Mouse (Mus musculus): Measurements from ENCODE around the gene Lypd6b. TPM values are rescaled to one million over a fixed set of nuclear protein-coding genes. Genes with fewer than 3 reads are reported as not detected.

The Lypd6b gene
- total RNA-seq, 4 experiments from 2014 or later: 3.7 to 6.0 (median 4.4) TPM

GRCm38 (mm10) chr2:49938246-49938645, 150.8 kb downstream of the Lypd6b start:
- DNase-seq (ENCODE audit: low spot score in 2 of 2): no peak

- DNase-seq (ENCODE audit: low spot score in 2 of 2): no peak
Measured at GRCm38 (mm10) chr2:49940372-49940771, 152.9 kb downstream of the Lypd6b start.

GRCm38 (mm10) chr2:49942100-49942499, 154.6 kb downstream of the Lypd6b start:
- no peak for DNase-seq (ENCODE audit: low spot score in 2 of 2)

DNA sequence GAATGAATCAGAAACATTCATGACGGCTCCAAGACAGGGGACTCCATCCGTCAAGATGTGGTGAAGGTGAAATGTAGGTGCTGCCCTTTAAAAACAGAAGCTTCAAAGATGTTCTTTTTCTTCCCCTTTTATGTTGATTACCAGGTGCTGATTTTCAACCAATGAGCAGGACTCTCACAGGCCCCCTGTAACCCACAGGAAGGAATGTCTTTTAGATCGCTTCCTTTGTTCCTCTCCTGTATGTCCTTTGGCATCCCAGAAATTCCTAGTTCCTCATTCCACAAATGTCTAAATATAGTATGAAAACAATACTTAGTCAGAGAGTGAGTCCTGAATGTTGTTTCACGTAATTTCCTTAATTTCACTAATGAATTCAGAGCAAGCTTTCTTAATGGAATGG, 164.2 kb downstream of the Lypd6b start:
- DNase-seq (ENCODE audit: low spot score in 2 of 2): no peak

DNA sequence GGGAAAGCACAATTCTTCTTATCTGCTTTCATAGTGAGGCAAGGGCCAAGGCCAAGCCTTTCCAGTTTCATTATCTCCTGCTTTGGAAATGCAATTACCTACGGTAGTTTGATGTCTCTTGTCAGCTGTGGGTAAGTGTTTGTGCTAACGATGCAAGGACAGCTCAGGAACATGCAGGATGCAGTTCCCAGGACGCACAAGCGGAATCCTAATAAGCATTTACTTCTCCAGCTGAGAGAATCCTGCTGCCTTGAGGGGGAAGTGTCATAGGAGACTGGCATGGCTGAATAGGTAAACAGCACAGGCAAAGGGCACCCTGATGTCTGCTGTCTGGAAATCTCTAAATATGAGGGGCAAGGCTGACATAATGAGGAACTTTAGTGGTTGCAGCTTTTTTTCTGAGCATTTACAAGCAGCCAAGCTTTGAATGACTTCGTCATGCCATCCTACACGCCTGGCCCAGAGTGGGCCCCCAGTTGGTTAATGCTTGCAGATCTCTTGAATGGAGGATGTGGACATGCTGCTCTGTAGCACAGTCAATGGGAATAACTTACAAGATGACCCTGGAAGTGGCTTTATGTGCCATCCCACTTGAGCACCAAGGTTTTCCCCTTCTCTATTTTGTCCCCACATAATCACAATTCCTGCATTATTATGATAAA, 165.3 kb downstream of the Lypd6b start:
- DNase-seq (ENCODE audit: low spot score in 2 of 2): no peak

DNA sequence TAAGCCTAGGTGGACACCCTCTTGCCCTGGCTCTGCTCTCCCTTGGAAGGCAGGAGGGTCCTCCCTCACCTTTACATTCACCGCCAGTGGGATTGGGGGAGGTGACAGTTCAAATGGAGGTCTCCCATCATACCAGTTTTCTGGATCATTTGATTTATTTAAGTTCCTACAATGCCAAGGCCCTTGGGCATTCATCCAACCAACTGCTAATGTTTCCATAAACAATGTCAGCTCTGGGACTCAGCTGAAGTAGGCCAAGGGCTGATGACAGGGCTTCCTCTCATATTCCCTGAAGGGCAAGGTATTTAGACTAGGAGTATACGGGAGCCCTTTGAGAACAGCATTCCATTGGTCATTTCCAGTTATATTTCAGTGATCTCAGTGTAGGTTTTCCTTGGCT, 170.0 kb downstream of the Lypd6b start:
- DNase-seq (ENCODE audit: low spot score in 2 of 2): no peak

DNA sequence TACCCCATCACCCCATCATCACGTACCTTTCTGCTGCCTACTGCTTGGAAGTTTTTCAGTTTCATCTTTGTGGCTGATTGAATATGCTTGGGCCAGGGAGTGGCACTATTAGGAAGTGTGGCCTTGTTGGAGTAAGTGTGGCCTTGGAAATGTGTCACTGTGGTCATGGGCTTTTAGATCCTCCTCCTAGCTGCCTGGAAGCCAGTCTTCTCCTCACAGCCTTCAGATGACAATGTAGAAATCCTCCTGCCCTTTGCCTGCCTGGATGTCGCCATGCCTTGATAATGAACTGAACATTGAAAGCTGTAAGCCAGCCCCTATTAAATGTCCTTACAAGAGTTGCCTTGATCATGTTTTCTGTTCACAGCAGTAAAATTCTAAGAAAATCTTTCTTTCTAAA, 174.5 kb downstream of the Lypd6b start:
- DNase-seq (ENCODE audit: low spot score in 2 of 2): no peak

- DNase-seq (ENCODE audit: low spot score in 2 of 2): no peak
Measured at GRCm38 (mm10) chr2:49964899-49965298, 177.4 kb downstream of the Lypd6b start.

DNA sequence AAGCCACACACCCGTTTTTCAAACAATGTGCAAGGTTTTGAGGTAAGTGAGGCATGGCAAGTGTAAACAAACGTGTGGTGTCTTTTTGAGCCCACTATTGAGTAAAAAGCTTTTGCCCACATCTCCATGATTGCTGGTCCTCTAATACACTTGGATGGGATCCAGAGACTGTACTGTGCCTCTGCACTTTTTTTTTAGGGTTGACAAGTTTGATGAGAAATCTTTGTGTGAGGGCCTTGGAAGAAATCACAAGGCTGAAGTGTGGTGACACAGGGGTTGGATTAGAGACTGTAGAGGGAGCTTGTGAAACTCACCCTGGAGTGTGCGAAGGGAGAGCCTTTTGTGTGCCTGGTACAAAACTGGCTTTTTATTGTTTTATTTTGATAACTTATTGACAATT, 180.3 kb downstream of the Lypd6b start:
- no peak for DNase-seq (ENCODE audit: low spot score in 2 of 2)

DNA sequence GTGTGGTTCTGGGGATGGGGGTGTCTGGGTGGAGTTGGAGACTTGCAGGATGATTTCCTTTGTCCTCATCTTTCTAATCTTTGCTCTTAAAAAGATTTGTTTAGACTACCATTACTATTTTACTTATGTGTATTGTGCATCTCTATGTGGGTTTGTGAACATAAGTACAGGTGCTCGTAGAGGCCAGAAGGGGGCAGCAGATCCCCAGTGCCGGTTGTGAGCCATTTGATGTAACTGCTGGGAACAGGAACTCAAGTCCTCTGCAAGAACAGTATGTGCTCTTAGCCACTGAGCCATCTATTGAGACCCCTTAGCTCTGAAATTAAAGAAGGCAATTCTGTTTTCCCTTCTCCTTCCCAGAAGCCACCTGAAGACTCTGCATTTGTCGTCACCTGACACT, 183.5 kb downstream of the Lypd6b start:
- DNase-seq (ENCODE audit: low spot score in 2 of 2): no peak

GRCm38 (mm10) chr2:49978606-49979005, 191.1 kb downstream of the Lypd6b start:
- DNase-seq (ENCODE audit: low spot score in 2 of 2): no peak

DNA sequence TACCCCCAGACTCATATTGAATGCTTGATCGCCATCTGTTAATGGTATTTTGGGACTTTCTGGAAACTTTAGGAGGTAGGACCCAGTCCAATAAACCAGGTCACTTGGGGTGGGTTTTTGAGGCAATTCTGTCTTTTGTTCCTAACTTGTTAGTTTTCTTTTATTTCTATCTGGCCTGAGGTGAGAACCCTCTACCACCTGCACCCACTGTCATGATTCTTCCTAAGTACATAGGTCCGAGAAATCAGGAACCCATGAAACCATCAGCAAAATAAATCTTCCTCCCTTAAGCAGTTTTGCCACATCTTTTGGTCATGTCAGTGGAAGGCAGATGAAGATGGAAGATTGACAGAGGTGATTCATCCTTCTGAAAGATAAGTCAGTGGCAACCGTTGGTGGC, 192.5 kb downstream of the Lypd6b start:
- DNase-seq (ENCODE audit: low spot score in 2 of 2): no peak

- peak; percentile 8 to 22 for DNase-seq (ENCODE audit: low spot score in 2 of 2)
Measured at GRCm38 (mm10) chr2:49983021-49983420, 195.5 kb downstream of the Lypd6b start.

- no peak for DNase-seq (ENCODE audit: low spot score in 2 of 2)
Measured at GRCm38 (mm10) chr2:49984780-49985179, 197.3 kb downstream of the Lypd6b start.

DNA sequence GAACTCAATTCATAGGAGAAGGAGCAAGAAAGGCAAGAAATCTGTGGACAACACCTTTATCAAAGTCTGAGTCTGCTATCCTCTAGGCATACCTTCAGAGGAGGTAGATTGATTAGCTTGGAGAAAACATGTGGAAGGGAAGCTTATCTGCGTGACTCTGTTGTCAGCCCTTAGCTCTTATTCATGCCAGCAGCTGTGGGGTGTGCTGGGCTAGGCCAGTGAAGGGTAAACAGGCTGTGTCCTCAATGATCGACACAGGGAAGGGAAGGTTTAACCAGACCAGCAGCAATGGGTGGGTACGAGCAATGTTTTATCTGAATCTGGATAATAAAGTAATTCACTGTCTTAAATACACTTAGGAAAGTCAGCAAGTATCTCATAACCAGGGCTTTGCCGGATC, 208.4 kb downstream of the Lypd6b start:
- no peak for DNase-seq (ENCODE audit: low spot score in 2 of 2)

GRCm38 (mm10) chr2:49997216-49997615, 209.7 kb downstream of the Lypd6b start:
- DNase-seq (ENCODE audit: low spot score in 2 of 2): peak; percentile 11 to 21

Other genes with a start within 250 kb of the Lypd6b start
- gene Kif5c, start 168.4 kb upstream of the Lypd6b start, total RNA-seq (2022): 100 to 1,000 TPM; 460 to 483 (median 462) TPM

Data from layer of hippocampus, adult 8-10 months (tissue).